Mouse (Mus musculus): Measurements from ENCODE around the gene Reep6. TPM values are rescaled to one million over a fixed set of nuclear protein-coding genes. Genes with fewer than 3 reads are reported as not detected.
A peak's percentile ranks its signal among the peaks of the same experiment; 100 is the strongest.
"Not testable (repeated sequence)": the region's sequence is repeated elsewhere in the genome, so short reads cannot be mapped to it uniquely, and the experiment has no call there.

Reep6 gene
- polyA plus RNA-seq, 1 experiment = 9.0 TPM

GRCm38 (mm10) chr10:80345122-80345521 is 15.4 kb downstream of the Reep6 start:
- TF ChIP-seq CTCF (IDR thresholded peaks at IDR 0.05; ENCODE audit: borderline replicate concordance, insufficient read depth, low read depth, low read length) (no peak), POLR2A (IDR thresholded peaks at IDR 0.05; ENCODE audit: borderline replicate concordance, insufficient read depth, low read length) (no peak)
- no peak overlapping the region for H3K4me3 ChIP-seq (replicated peaks; ENCODE audit: insufficient read depth, low read depth, low read length)
- peaks cover 12% of the 10 kb centered on the region for H3K4me1 ChIP-seq (ENCODE audit: control insufficient read depth, insufficient read depth, low read length)
- DNase-seq = no peak
- no peaks in the 10 kb centered on the region; the same call in 1 of the 2 replicates for H3K27me3 ChIP-seq (ENCODE audit: control insufficient read depth, insufficient read depth, low read length)
- no peak overlapping the region for H3K27ac ChIP-seq (ENCODE audit: insufficient read depth, low read length)
- WGBS = 28% methylated on average over 16 of the region's 16 CpGs

- H3K4me1 ChIP-seq (ENCODE audit: control insufficient read depth, insufficient read depth, low read length) = peaks cover 13% of the 10 kb centered on the region
- H3K27ac ChIP-seq (ENCODE audit: insufficient read depth, low read length); H3K4me3 ChIP-seq (replicated peaks; ENCODE audit: insufficient read depth, low read depth, low read length); DNase-seq; H3K27me3 ChIP-seq (ENCODE audit: control insufficient read depth, insufficient read depth, low read length): not testable (repeated sequence)
- 83% methylated on average over 6 of the region's 6 CpGs for WGBS
These were observed 16.2 kb downstream of the Reep6 start for GRCm38 (mm10) chr10:80345929-80346328.

GRCm38 (mm10) chr10:80347514-80347967 is 17.8 kb downstream of the Reep6 start:
- Histone ChIP-seq H3K4me1 (ENCODE audit: control insufficient read depth, insufficient read depth, low read length) (peaks cover 10% of the 10 kb centered on the region), H3K27ac (ENCODE audit: insufficient read depth, low read length) (no peak overlapping the region)

GRCm38 (mm10) chr10:80348244-80348781 is 18.6 kb downstream of the Reep6 start, which contains the start of gene Adamtsl5:
Adamtsl5 (minus strand) TSS chr10:80348412.
- 1% methylated on average over 42 of the region's 42 CpGs for WGBS
- Histone ChIP-seq H3K27ac (ENCODE audit: insufficient read depth, low read length) (no peak within 1 kb of the TSS), H3K4me3 (replicated peaks; ENCODE audit: insufficient read depth, low read depth, low read length) (peak within 1 kb of the TSS; percentile 31), H3K4me1 (ENCODE audit: control insufficient read depth, insufficient read depth, low read length) (peaks cover 8% of the 10 kb centered on the region), H3K27me3 (ENCODE audit: control insufficient read depth, insufficient read depth, low read length) (no peaks in the 10 kb centered on the region; the same call in 1 of the 2 replicates)
- TF ChIP-seq POLR2A (IDR thresholded peaks at IDR 0.05; ENCODE audit: borderline replicate concordance, insufficient read depth, low read length) = no peak
- peak; percentile 70 for TF ChIP-seq CTCF (IDR thresholded peaks at IDR 0.05; ENCODE audit: borderline replicate concordance, insufficient read depth, low read depth, low read length)
- peak in 1 of 2 experiments; percentile 59 for DNase-seq

More at GRCm38 (mm10) chr10:80347514-80347967, 17.8 kb downstream of the Reep6 start:
- Histone ChIP-seq H3K4me3 (replicated peaks; ENCODE audit: insufficient read depth, low read depth, low read length) (no peak overlapping the region), H3K27me3 (ENCODE audit: control insufficient read depth, insufficient read depth, low read length) (no peaks in the 10 kb centered on the region; the same call in 1 of the 2 replicates)
- DNase-seq = no peak
- TF ChIP-seq POLR2A (IDR thresholded peaks at IDR 0.05; ENCODE audit: borderline replicate concordance, insufficient read depth, low read length) (no peak), CTCF (IDR thresholded peaks at IDR 0.05; ENCODE audit: borderline replicate concordance, insufficient read depth, low read depth, low read length) (no peak)
- 9% methylated on average over 17 of the region's 17 CpGs for WGBS

- no peak for DNase-seq
- WGBS = 21% methylated on average over 25 of the region's 26 CpGs
- Histone ChIP-seq H3K4me3 (replicated peaks; ENCODE audit: insufficient read depth, low read depth, low read length) (no peak overlapping the region), H3K27me3 (ENCODE audit: control insufficient read depth, insufficient read depth, low read length) (no peaks in the 10 kb centered on the region; the same call in 1 of the 2 replicates), H3K27ac (ENCODE audit: insufficient read depth, low read length) (no peak overlapping the region), H3K4me1 (ENCODE audit: control insufficient read depth, insufficient read depth, low read length) (peaks cover 8% of the 10 kb centered on the region)
- no peak for TF ChIP-seq CTCF (IDR thresholded peaks at IDR 0.05; ENCODE audit: borderline replicate concordance, insufficient read depth, low read depth, low read length)
- no peak for TF ChIP-seq POLR2A (IDR thresholded peaks at IDR 0.05; ENCODE audit: borderline replicate concordance, insufficient read depth, low read length)
These were observed 19.2 kb downstream of the Reep6 start for GRCm38 (mm10) chr10:80348981-80349380.

- DNase-seq = peak; percentile 76 to 91
- 6% methylated on average over 7 of the region's 7 CpGs for WGBS
- no peak for TF ChIP-seq POLR2A (IDR thresholded peaks at IDR 0.05; ENCODE audit: borderline replicate concordance, insufficient read depth, low read length)
- TF ChIP-seq CTCF (IDR thresholded peaks at IDR 0.05; ENCODE audit: borderline replicate concordance, insufficient read depth, low read depth, low read length) = peak; percentile 95
These were observed 20.5 kb downstream of the Reep6 start for GRCm38 (mm10) chr10:80350292-80350691.

GRCm38 (mm10) chr10:80351896-80352295 is 22.1 kb downstream of the Reep6 start:
- TF ChIP-seq POLR2A (IDR thresholded peaks at IDR 0.05; ENCODE audit: borderline replicate concordance, insufficient read depth, low read length) (no peak), CTCF (IDR thresholded peaks at IDR 0.05; ENCODE audit: borderline replicate concordance, insufficient read depth, low read depth, low read length) (no peak)
- no peak overlapping the region for H3K27ac ChIP-seq (ENCODE audit: insufficient read depth, low read length)
- no peak for DNase-seq
- no peaks in the 10 kb centered on the region; the same call in 1 of the 2 replicates for H3K27me3 ChIP-seq (ENCODE audit: control insufficient read depth, insufficient read depth, low read length)
- WGBS = 38% methylated on average over 11 of the region's 11 CpGs
- no peak overlapping the region for H3K4me3 ChIP-seq (replicated peaks; ENCODE audit: insufficient read depth, low read depth, low read length)
- peaks cover 20% of the 10 kb centered on the region for H3K4me1 ChIP-seq (ENCODE audit: control insufficient read depth, insufficient read depth, low read length)

More at GRCm38 (mm10) chr10:80350292-80350691, 20.5 kb downstream of the Reep6 start:
- H3K27ac ChIP-seq (ENCODE audit: insufficient read depth, low read length) = no peak overlapping the region
- H3K4me3 ChIP-seq (replicated peaks; ENCODE audit: insufficient read depth, low read depth, low read length) = no peak overlapping the region
- no peaks in the 10 kb centered on the region; the same call in 1 of the 2 replicates for H3K27me3 ChIP-seq (ENCODE audit: control insufficient read depth, insufficient read depth, low read length)
- H3K4me1 ChIP-seq (ENCODE audit: control insufficient read depth, insufficient read depth, low read length) = peaks cover 18% of the 10 kb centered on the region

- TF ChIP-seq POLR2A (IDR thresholded peaks at IDR 0.05; ENCODE audit: borderline replicate concordance, insufficient read depth, low read length) (no peak), CTCF (IDR thresholded peaks at IDR 0.05; ENCODE audit: borderline replicate concordance, insufficient read depth, low read depth, low read length) (no peak)
- WGBS = 84% methylated on average over 8 of the region's 8 CpGs
- DNase-seq = no peak
- Histone ChIP-seq H3K27ac (ENCODE audit: insufficient read depth, low read length) (no peak overlapping the region), H3K4me1 (ENCODE audit: control insufficient read depth, insufficient read depth, low read length) (peaks cover 17% of the 10 kb centered on the region), H3K4me3 (replicated peaks; ENCODE audit: insufficient read depth, low read depth, low read length) (no peak overlapping the region), H3K27me3 (ENCODE audit: control insufficient read depth, insufficient read depth, low read length) (no peaks in the 10 kb centered on the region)
These were observed 23.0 kb downstream of the Reep6 start for GRCm38 (mm10) chr10:80352727-80353126.

Measured in cerebellum, adult 2 months (tissue).